Mouse (Mus musculus): ENCODE measurements around the gene Col7a1. TPM values are rescaled to one million over a fixed set of nuclear protein-coding genes. Genes with fewer than 3 reads are reported as not detected.

The Col7a1 gene
- total and polyA plus RNA-seq, 2 experiments = 0.23 to 0.46 TPM

DNA sequence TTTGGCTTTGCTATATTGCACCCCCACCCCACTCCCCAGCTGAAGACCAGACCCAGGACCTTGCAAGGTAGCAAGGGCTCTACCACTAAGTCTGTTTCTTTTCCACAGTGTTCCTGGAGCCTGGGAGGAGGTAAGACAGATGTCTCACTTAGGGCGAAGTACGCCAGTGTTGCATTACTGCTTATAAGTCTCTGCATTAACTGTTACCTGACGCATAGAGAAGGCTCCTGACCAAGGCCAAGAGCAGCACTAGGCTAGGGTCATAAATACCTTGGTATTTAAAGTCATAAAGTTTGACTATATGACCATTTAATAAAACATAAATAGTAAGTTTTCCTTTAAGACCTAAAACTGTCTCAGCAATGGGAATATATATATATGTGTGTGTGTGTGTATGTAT is 25.0 kb upstream of the Col7a1 start:
- DNase-seq (ENCODE audit: extremely low read depth, low read depth, low spot score) = no peak
- H3K79me2 ChIP-seq (ENCODE audit: control insufficient read depth, insufficient read depth, low read length) = no peaks in the 10 kb centered on the region
- no peak overlapping the region for H3K27ac ChIP-seq (replicated peaks; ENCODE audit: insufficient read depth, low read depth, low read length)
- 91% methylated on average over 3 of the region's 3 CpGs for WGBS
- H3K4me3 ChIP-seq (ENCODE audit: insufficient read depth, low read depth, low read length) = no peak overlapping the region
- no peaks in the 10 kb centered on the region for H3K27me3 ChIP-seq (ENCODE audit: control insufficient read depth, insufficient read depth, low read length)
- no peaks in the 10 kb centered on the region; the same call in 1 of the 2 replicates for H3K4me1 ChIP-seq (ENCODE audit: control insufficient read depth, insufficient read depth, low read length)
- no peak overlapping the region for H3K9ac ChIP-seq (ENCODE audit: low read depth, low read length)
- TF ChIP-seq POLR2A (IDR thresholded peaks at IDR 0.05; ENCODE audit: extremely low read depth, insufficient read depth, low read length) = no peak
- TF ChIP-seq CTCF (IDR thresholded peaks at IDR 0.05; ENCODE audit: low read depth, low read length) = no peak
- no peaks in the 10 kb centered on the region for H3K36me3 ChIP-seq (ENCODE audit: control insufficient read depth, insufficient read depth, low read length)

DNA sequence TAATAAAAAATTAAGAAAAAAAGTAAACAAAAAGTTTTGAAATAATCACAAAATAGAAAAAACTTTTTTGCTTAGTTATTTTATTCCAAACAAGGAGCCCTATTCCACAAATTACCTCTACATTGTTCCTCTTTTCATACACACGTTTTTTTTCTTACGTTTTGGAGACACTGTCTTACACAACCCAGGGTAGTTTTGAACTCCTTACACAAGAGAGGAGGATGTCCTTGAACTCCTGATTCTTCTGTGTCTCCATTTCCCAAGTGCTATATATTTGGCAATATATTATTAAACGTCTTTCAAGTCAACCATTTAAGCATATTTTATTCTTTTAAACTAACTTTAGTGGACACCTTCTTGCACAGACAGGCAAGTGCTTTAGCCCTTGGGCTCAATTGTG is 17.4 kb upstream of the Col7a1 start:
- no peak for DNase-seq (ENCODE audit: extremely low read depth, low read depth, low spot score)
- WGBS = 9% methylated on average over 3 of the region's 3 CpGs
- Histone ChIP-seq H3K9ac (ENCODE audit: low read depth, low read length) (no peak overlapping the region), H3K4me1 (ENCODE audit: control insufficient read depth, insufficient read depth, low read length) (no peaks in the 10 kb centered on the region), H3K4me3 (ENCODE audit: insufficient read depth, low read depth, low read length) (no peak overlapping the region), H3K36me3 (ENCODE audit: control insufficient read depth, insufficient read depth, low read length) (peaks cover 23% of the 10 kb centered on the region), H3K27me3 (ENCODE audit: control insufficient read depth, insufficient read depth, low read length) (no peaks in the 10 kb centered on the region), H3K27ac (replicated peaks; ENCODE audit: insufficient read depth, low read depth, low read length) (no peak overlapping the region), H3K79me2 (ENCODE audit: control insufficient read depth, insufficient read depth, low read length) (peaks cover 22% of the 10 kb centered on the region; the same call in 1 of the 2 replicates)
- no peak for TF ChIP-seq POLR2A (IDR thresholded peaks at IDR 0.05; ENCODE audit: extremely low read depth, insufficient read depth, low read length)
- TF ChIP-seq CTCF (IDR thresholded peaks at IDR 0.05; ENCODE audit: low read depth, low read length) = no peak

DNA sequence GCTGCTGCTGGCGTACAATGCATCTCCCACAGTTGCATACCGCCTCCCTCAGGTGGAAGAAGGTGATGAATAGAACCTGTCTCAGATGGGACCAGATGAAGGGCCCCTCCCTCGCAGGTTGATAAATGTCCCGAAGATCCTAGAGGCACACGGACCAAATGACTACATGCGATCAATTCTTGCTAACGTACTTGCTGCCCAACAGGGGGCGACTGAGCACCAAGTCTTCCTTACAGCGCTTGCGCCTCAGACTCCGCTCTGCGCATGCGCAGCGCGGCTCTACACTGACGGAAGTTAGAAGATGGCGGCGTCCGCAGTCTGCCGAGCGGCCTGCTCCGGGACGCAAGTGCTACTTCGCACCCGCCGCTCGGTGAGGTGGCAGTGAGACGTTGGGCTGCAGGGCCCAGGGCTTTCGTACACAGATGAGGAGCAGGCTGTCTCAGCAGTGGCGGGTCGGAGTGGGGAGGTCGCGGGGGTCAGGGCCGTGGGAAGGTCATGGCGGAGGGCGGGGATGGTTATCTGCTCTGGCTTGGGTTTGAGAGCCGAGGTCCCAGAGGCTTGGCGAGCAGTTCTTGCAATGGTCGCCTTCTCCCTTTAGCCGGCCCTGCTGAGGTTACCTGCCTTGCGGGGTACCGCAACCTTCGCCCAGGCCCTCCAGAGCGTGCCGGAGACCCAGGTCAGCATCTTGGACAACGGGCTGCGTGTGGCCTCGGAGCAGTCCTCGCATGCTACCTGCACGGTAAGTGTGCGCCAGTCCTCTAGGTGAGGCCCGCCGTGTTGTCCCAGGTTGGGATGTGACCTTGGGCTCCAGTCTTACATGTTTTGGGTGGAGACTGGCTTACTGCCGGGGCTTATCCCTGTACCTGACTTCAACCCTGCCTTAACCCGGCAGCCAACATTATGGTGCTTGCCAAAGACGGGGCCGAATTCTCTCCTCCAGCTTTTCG is 16.7 kb upstream of the Col7a1 start, which contains the start of gene Uqcrc1:
Gene Uqcrc1 (plus strand): TSS at position 216 of the 947 bp plus-strand sequence.
- TF ChIP-seq CTCF (IDR thresholded peaks at IDR 0.05; ENCODE audit: low read depth, low read length) (peak; percentile 88), POLR2A (IDR thresholded peaks at IDR 0.05; ENCODE audit: extremely low read depth, insufficient read depth, low read length) (peak; percentile 92)
- peak; percentile 87 for DNase-seq (ENCODE audit: extremely low read depth, low read depth, low spot score)
- Histone ChIP-seq H3K27me3 (ENCODE audit: control insufficient read depth, insufficient read depth, low read length) (no peaks in the 10 kb centered on the region), H3K4me3 (ENCODE audit: insufficient read depth, low read depth, low read length) (peak within 1 kb of the TSS; percentile 84), H3K79me2 (ENCODE audit: control insufficient read depth, insufficient read depth, low read length) (peaks cover 23% of the 10 kb centered on the region; the same call in 1 of the 2 replicates), H3K36me3 (ENCODE audit: control insufficient read depth, insufficient read depth, low read length) (peaks cover 24% of the 10 kb centered on the region), H3K9ac (ENCODE audit: low read depth, low read length) (peak within 1 kb of the TSS; percentile 92), H3K27ac (replicated peaks; ENCODE audit: insufficient read depth, low read depth, low read length) (peak within 1 kb of the TSS; percentile 84), H3K4me1 (ENCODE audit: control insufficient read depth, insufficient read depth, low read length) (no peaks in the 10 kb centered on the region)
- WGBS = under 1% methylated on average over 58 of the region's 58 CpGs

DNA sequence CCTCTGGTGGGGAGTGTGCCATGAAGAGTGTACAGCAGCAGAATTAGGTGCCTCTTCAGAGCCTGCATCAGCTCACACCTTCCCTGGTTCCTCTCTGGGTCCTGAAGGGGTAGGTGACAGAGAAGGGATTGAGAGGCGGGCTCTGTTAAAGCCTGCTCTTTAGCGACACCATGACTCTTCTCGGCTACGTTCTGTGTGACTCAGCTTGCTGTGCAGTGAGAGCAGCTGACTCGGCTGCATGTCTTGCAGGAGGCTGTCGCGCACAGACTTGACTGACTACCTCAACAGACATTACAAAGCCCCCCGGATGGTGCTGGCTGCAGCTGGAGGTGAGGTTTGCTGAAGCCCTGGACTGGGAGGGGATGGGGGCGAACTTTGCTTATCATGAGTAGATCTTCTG is 8.3 kb upstream of the Col7a1 start:
- Histone ChIP-seq H3K27ac (replicated peaks; ENCODE audit: insufficient read depth, low read depth, low read length) (no peak overlapping the region), H3K4me1 (ENCODE audit: control insufficient read depth, insufficient read depth, low read length) (0 out of 2 replicates have a peak, but pooled peaks cover 2% of the 10 kb centered on the region), H3K79me2 (ENCODE audit: control insufficient read depth, insufficient read depth, low read length) (peaks cover 3% of the 10 kb centered on the region; the same call in 1 of the 2 replicates), H3K36me3 (ENCODE audit: control insufficient read depth, insufficient read depth, low read length) (peaks cover 68% of the 10 kb centered on the region), H3K27me3 (ENCODE audit: control insufficient read depth, insufficient read depth, low read length) (no peaks in the 10 kb centered on the region), H3K4me3 (ENCODE audit: insufficient read depth, low read depth, low read length) (no peak overlapping the region), H3K9ac (ENCODE audit: low read depth, low read length) (no peak overlapping the region)
- no peak for TF ChIP-seq POLR2A (IDR thresholded peaks at IDR 0.05; ENCODE audit: extremely low read depth, insufficient read depth, low read length)
- no peak for TF ChIP-seq CTCF (IDR thresholded peaks at IDR 0.05; ENCODE audit: low read depth, low read length)
- WGBS = 83% methylated on average over 9 of the region's 9 CpGs
- DNase-seq (ENCODE audit: extremely low read depth, low read depth, low spot score) = no peak

DNA sequence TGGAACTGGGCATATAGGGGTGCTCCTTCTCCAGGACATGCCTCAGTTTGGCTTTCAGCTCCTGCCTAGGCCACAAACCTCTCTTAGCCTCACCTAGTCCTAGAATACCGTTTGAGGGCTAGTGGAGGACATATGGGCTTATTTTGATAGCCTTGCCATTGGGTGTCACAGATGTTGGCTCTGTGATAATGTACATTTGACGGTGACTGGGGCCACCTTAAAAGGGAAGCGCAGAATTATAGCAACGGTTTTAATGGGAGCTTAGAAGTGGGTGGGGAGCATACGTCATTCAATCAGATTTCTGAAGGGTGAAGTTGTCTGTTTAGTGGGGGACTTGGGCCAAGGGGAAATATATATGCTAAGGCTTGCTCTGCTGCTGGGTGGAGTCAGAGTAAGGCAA is 7.8 kb upstream of the Col7a1 start:
- Histone ChIP-seq H3K9ac (ENCODE audit: low read depth, low read length) (no peak overlapping the region), H3K27me3 (ENCODE audit: control insufficient read depth, insufficient read depth, low read length) (no peaks in the 10 kb centered on the region), H3K36me3 (ENCODE audit: control insufficient read depth, insufficient read depth, low read length) (peaks cover 65% of the 10 kb centered on the region), H3K79me2 (ENCODE audit: control insufficient read depth, insufficient read depth, low read length) (peaks cover 3% of the 10 kb centered on the region; the same call in 1 of the 2 replicates), H3K27ac (replicated peaks; ENCODE audit: insufficient read depth, low read depth, low read length) (no peak overlapping the region), H3K4me3 (ENCODE audit: insufficient read depth, low read depth, low read length) (no peak overlapping the region), H3K4me1 (ENCODE audit: control insufficient read depth, insufficient read depth, low read length) (0 out of 2 replicates have a peak, but pooled peaks cover 2% of the 10 kb centered on the region)
- DNase-seq (ENCODE audit: extremely low read depth, low read depth, low spot score) = no peak
- WGBS = 92% methylated on average over 5 of the region's 5 CpGs
- no peak for TF ChIP-seq CTCF (IDR thresholded peaks at IDR 0.05; ENCODE audit: low read depth, low read length)
- TF ChIP-seq POLR2A (IDR thresholded peaks at IDR 0.05; ENCODE audit: extremely low read depth, insufficient read depth, low read length) = no peak
